Mouse (Mus musculus): ENCODE data around the gene Glis1.

DNA sequence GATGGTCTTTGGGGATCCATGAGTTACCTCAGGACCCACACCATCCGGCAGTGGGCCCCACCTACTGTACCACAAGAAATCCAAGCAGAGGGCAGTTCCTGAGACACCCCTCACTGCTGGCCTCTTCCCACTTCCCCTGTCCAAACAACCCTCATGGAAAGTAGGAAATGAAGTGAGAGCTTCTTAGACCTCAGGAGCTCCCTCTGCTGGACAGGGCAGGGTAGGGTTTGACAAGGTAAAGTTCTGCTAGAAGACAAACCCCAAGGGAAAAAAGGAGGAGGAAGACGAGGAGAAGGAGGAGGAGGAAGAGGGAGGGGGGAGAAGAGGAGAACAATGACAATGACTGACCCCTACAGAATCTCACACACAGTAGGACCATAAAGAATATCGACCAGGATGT lies 203.3 kb downstream of the Glis1 start:
- peak; percentile 81 for TF ChIP-seq CTCF (IDR thresholded peaks at IDR 0.05; ENCODE audit: low read depth)
- no peak for TF ChIP-seq EP300 (IDR thresholded peaks at IDR 0.05; ENCODE audit: low read depth)
